Mouse (Mus musculus) kidney, adult 8-10 months (tissue): ENCODE measurements around the gene Thop1.
"Not testable (repeated sequence)": the region's sequence is repeated elsewhere in the genome, so short reads cannot be mapped to it uniquely, and the experiment has no call there.

ENCODE experiments used
- DNase-seq, 2 experiments: peaks; one replicate each; pipeline ENCODE4 v3.0.0; 2022

Gene Thop1

DNA sequence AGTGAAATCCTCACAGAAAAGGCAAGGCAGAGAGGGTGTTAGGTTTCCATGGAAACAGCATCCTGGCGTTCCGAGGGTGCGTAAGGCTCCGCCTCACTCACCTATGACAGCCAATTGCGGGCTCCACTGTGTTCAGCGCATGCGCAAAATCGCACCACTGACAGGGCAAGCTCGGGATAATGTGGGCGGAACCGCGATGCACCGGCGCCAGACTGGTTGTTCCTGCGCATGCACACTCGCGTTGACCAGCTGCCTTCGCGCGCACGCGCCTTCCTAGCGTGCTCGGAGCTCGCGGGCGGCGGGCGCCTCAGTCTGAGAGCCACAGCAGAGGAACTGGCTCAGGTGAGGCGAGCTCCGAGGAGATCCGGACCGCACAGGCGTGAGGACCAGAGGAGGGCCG lies at the start of gene Thop1:
Gene Thop1, plus strand, starts transcription at position 200 of the 400 bp plus-strand sequence.
- DNase-seq, result peak; percentile 97 to 98

DNA sequence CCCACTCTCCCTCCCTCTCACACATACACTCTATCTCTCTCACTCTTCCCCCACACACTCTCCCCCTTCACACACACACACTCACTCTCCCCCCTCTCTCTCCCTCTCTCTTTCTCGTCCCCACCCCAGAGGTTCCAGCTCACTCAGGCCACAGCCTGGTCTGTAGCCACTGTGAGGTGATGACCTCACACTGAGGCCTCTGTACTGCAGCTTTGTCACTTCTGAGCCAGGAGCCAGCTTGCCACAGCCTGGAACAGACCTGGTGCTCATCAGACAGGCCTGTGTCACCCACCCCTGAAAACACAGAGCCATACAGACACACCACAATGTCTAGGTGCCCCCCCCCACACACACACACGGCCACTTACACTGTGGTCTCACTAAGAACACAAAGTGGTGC lies 49.6 kb upstream of the Thop1 start:
- DNase-seq, result no peak

DNA sequence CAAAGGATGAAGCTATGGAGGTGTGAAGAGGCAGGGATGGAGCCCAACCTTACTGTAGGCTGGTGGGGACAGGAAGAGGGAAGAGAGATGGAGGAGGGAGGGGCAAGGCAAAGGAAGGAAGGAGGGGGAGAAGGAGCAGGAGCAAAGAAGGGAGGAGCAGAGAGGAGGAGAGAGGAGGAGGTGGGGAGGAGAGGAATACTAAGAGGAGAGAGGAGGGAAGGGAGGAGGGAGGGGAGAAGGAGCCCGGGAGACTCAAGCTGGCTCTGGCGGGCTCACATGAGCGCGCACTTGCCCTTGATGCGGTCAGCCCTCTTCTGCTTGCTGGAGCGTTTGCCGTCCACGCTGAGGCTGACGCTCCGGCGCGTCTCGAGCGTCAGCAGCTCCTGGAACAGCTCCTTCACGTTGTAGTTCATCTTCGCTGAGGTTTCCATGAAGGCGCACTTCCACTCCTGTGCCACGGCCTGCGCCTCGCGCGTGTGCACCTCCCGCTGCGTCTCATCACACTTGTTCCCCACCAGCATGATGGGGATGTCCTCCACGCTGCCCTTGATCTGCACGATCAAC lies 48.2 kb upstream of the Thop1 start:
- no peak for DNase-seq

DNA sequence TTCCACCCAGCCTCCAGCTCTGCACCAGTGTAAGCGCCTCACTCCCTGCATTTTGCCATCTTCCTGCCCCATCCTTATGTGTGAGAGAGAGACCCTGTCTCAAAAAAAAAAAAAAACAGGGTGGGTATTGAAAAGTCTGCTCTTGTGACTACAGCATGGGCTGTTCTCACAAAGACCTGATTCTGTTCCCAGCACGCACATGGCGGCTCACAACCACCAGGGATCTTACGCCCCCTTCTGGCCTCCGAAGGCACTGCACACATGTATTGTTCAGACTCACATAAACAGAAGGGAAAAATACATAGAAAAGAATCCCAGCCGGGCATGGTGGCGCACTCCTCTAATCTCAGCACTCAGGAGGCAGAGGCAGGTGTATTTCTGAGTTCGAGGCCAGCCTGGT lies 47.1 kb upstream of the Thop1 start:
- no peak for DNase-seq

DNA sequence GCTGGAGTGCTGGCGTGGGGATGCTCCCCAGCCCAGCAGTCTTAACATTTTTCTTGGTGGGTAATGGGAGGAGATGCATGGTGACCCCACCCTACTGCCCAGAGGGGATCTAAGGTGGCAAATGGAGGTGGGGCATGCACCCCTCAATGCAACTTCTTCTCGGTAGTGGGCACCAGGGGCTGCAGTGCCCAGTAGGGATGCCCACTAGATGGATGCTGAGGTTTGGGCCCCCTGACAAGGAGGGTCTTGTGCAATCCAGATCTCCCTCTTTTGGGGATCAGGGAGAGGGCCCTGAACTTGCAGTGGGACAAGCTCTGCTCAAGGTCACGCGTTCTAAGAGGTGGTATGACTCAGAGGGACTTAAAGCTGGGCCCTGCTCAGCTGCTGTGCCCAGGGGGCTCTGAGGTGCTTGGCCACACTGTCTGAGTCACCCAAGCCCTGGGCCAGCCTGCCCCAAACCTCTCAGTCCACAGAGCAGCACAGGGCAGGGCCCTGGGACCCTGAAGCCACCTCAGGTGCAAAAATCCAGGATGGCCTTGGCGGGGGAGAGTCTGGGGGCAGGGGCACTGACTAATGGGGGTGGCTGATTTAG lies 45.4 kb upstream of the Thop1 start:
- no peak for DNase-seq

DNA sequence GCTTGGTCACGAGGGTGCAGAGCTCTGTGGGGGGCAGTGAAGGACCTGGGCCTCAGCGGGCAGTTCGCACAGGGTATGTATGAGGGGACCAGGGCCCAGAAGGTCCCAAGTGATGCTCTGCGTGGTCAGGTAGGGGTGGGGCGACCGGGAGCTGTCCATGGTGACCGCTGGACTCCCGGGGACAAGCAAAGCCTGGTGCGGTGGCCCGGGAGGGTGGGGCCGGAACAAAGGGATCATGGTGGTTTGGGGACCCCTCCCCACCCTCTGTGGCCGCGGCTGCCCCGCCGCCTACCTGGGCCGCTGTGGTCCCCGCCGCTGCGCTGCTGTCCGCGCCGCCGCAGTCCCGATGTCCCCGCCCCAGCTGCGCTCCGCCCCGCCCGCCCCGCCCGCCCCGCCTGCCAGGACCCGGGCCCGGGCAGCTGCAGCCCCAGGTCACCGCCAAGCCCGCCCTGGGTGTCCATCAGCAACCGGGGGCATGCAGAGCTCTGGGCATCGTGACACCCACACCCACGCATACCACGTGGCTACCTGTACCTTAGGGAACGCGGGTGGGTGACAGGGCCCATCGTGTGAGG lies 44.7 kb upstream of the Thop1 start:
- DNase-seq, result no peak

DNA sequence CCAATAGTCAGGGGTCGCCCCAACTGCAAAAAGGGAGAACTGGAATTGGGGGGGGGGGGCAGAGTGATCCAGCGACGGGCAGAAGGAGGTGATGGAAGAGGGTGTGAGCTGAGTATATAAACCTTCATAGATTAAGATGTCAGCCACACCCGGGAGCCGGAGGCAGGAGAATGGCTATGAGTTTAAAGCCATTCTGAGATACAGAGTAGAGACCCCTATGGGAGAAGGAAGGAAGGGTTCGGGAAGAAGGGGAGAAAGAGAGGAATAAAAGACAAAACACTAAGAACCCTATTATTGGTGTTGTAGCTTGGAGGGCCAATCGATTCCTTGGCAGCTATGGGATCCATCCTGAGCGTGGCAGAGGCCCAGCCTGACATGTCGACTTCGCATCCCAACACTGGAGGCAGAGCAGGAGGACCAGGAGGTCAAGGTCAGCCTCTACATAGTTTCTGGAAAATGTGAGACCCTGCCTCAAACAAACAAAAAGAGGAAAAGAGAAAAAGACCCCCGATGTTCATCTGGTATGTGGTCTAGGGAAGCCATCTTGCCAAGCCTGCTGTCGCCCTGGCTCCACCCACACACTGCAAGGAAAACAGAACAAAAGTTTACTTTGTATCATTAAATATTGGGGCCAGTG lies 44.1 kb upstream of the Thop1 start, which contains the start of gene Diras1:
Gene Diras1, minus strand, starts transcription at position 24 of the 637 bp plus-strand sequence.
- DNase-seq, result no peak

DNA sequence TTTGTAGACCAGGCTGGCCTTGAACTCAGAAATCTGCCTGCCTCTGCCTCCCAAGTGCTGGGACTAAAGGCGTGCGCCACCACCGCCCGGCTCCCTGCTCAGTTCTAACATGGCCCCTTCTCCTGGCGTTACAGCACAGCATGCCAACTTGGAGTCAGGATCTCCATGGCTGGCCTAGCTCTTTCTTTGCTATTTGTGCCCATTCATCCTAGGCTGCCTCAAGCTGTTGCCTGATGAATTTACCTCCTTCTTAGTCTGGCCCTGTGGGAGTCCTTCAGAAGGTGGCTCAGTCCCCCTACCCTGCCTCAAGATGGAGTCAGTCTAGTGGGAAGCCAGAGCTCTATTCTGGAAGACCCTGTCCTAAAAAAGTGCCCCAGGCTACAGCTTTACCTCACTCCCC lies 43.0 kb upstream of the Thop1 start:
- DNase-seq, result no peak

DNA sequence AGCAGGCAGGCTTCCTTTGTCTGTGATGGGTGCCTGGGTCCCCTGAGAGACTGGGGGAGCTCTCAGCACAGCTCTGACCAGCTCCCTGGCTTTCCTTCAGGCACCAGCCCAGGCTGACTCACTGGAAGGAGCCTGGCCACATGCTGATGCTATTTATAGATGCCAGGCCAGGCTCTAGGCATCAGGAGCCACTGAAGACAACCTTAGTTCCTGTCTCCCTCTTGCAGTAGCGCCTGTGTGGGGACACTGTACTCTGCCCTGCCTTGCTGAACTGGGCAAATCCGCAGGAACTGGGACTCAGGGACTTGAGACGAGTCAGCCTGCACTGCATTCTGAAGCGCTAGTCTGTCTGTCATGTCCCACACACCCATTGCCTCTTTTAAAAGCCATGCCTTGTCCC lies 42.5 kb upstream of the Thop1 start:
- DNase-seq, result no peak

DNA sequence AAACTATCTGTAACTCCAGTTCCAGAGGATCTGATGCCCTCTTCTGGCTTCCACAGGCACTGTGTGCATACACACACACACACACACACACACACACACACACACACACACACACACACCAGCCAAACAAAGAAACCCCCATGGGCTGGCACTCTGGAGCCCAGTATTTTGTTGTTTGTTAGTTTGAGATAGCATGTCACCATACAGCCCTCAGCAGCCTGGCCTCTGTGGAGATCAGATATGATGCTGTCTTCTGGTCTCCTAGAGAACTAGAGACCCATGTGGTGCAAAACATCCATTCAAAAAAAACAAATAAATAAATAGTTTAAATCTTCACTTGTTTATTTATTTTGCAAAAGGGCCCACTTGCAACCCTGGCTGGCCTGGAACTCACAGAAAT lies 41.6 kb upstream of the Thop1 start:
- no peak for DNase-seq

DNA sequence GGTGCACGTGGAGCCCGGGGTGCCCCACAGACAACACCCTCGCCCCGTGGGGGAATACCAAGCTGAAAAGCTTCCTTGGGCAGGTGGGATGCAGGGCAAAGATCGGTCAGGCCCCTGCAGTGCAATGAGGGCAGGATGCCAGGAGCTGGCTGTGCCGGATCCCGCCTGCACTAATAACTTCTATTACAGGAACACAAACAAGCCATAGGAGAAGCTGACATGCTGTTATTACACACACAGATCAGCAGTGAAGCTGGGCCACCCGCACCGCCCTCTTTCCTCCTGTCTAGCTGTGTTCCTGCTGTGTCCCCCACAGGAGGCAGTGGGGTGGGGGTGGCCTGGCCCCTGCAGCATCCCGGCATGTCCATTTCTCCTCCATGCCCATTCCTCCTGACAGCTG lies 40.8 kb upstream of the Thop1 start:
- no peak for DNase-seq

DNA sequence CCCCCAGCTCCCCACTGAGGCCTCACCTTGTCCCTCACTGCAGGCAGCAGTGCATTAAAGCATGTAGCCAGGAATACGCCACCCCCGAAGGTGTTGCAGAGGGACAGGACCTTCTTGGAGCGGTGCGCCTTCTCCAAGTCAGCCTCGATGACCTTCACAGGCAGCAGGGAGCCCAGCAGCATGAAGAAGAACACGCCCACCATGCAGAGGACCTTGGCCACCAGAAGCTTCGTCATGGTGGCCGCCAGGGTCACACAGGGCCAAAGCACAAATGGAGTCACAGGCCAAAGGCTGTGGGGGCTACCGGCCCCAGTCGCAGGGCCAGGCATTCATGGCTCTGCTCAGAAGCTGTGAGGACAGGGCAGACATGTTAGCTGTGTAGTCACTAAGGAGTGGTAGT lies 36.2 kb upstream of the Thop1 start:
- no peak for DNase-seq

DNA sequence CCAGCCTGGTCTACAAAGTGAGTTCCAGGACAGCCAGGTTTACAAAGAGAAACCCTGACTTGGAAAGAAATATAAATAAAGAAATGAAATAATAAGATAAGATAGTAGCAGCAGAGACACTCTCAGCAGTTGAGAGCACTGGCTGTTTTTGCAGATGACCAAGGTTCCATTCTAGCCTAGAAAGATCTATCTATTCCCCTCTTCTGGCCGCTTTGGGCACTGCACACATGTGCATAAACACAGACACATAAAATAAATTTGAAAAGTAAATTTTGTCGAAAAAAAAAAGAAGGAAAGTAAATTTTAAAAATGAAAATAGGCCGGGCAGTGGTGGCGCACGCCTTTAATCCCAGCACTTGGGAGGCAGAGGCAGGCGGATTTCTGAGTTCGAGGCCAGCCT lies 33.6 kb upstream of the Thop1 start:
- peak in 1 of 2 experiments; percentile 36 for DNase-seq

DNA sequence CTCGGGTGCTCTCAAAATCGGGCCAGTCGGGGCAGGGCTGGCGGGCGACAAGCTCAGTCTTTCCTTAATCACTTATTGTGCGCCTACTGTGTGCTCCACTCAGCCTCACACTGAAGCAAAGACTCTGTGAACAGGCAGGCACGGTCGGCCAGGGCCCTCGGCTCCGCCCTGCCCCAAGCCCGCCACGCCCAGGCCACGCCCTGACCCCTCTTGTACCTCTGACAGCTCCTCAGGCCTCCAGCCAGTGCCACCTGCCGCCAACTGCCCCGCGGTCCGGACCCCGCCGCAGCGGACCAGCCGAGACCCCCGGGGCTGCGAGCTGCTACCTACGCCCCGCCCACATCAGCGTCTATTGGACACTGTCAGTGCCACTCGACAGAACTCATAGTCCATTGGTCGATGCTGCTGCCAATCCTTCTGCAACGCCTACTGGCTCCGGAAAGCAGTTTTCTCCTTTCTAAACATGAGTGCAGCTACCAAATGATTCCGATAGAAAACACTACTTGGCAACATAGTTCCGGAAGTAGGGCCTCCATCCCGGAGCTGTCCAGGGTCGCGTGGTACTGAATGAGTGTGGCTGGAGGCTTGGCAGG lies 32.8 kb upstream of the Thop1 start, which contains the start of gene Slc39a3:
Gene Slc39a3, minus strand, starts transcription at position 439 of the 593 bp plus-strand sequence.
- peak; percentile 98 to 100 for DNase-seq

DNA sequence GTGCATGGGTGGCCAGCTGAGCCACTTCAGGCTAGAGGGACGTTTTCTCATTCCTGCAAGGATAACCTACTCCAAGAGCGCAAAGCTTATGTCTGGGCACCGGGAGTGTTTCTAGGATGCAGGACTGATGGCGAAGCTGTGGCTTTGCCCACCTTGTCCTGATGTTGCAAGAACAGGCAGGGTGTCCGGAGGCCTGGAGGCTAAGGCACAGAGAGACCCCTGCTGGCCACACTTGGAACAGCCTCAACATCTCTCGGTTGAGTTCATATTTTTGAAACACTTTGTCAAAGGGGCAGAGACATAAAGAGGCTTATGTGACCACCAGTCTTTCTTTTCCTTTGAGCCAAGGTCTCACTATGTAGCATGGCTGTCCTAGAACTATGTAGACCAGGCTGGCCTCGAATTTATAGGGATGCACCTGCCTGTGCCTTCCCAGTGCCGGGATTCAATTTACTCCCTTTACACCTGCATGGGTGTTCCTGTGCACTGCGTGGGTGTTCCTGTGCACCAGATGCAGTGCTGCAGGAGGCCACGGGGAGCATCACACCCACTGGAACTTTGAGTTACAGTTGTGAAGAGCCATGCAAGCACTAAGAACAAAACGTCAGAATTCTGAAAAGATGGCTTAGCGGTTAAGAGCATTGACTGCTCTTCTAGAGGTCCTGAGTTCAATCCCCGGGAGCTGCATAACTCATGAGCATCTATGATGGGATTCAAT lies 28.2 kb upstream of the Thop1 start:
- DNase-seq, result peak in 1 of 2 experiments; percentile 68

DNA sequence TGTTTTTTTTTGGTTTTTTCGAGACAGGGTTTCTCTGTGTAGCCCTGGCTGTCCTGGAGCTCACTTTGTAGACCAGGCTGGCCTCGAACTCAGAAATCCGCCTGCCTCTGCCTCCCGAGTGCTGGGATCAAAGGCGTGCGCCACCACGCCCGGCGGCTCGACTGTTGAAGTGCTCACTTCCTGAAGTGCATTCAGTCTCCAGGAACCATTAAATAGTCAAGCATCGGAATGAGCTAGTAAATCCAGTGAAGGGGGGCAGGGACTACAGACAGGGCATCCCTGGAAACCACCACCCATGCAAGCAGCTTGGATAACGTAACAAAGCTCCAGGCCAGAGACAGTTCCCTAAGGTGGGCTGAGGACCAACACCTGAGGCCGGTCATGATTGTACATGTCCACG lies 24.6 kb upstream of the Thop1 start:
- not testable (repeated sequence) for DNase-seq

DNA sequence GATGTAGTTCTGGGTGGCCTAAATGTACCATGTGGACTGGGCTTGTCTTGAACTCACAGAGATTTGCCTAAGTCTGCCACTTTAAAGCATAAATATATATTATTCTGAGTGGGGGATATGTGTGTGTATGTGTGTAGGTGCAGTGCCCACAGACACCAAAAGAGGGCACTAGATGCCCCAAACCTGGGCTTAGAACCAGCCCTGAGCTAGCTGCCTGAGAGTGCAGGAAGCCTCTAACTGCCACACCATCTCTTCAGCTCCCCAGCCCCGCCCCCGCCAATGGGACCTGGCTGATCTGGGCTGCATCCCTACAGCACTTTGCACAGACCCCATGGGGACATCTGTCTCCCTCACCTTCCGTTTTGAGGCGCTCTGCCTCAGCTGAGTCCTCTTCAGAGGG lies 19.2 kb upstream of the Thop1 start:
- peak in 1 of 2 experiments; percentile 20 for DNase-seq

DNA sequence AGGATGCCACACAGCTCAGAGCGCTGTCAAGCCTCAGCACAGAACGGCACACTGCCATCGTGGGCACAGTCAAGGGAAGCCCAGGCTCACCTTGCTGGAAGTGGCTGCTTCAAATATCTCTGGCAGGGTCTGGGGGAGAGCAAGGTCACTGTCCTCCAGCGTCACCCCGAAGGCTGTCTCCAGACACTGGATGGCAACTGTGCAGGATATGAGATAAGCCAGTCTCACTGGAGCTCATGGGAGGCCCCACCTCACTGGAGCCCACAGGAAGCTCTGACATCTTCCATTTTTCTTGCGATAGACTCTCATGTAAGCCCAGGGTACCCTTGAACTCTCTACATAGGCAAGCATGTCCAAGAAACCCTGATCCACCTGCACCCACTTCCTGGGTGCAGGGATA lies 18.7 kb upstream of the Thop1 start:
- no peak for DNase-seq

DNA sequence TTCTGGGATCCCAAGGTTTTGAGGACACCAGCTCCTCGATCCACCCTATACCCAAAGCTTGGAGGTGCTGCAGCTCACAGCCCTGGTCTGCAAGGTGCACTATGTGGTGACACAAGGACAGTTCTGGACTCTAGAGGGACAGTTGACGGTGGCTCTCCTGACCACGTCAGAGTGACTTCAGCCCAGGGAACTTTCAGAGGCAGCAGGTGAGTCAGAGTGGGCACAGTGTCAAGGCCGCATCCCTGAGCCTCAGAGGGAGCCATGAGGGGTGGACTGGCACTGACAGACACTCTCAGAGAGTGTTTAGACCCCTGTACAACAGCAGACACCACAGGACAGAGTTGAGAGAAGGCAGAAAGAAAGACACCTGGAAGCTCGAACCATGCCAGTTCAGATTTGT lies 17.3 kb upstream of the Thop1 start:
- DNase-seq, result no peak

DNA sequence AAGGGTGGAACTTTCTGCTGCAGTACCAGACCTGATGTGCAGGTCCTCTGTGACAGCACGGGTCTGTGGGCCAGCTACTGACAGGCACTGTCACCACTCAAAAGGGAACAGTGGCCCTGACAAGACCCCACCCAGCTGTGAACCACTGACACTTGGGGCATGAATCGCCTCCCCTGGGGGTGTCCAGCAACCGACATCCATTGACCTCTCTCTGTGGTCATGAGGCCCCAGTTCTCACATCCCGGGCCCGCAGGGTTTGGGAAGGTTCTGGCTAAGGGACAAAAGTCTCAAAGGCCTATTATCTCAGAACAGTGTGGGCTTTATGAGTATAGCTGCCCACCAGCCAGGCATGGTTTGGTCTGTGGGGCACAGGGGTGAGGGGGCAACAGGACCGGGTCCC lies 14.7 kb upstream of the Thop1 start:
- no peak for DNase-seq

DNA sequence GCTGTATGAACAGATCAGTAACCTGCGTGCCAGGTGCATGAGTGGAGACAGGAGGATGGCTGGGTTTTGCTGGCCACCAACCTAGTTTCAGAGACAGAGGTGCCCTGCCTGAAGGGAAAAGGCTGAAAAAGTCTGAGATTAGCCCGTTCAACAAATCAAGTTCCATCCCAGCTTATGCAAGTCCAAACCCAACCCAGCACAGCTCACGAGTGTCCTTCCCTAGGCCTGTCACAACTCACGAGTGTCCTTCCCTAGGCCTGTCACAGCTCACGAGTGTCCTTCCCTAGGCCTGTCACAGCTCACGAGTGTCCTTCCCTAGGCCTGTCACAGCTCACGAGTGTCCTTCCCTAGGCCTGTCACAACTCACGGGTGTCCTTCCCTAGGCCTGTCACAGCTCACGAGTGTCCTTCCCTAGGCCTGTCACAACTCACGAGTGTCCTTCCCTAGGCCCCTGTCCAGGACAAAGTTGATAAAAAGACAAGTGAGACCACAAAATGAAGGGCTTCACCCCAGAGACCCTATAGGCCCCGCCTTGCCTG lies 14.0 kb upstream of the Thop1 start:
- not testable (repeated sequence) for DNase-seq

DNA sequence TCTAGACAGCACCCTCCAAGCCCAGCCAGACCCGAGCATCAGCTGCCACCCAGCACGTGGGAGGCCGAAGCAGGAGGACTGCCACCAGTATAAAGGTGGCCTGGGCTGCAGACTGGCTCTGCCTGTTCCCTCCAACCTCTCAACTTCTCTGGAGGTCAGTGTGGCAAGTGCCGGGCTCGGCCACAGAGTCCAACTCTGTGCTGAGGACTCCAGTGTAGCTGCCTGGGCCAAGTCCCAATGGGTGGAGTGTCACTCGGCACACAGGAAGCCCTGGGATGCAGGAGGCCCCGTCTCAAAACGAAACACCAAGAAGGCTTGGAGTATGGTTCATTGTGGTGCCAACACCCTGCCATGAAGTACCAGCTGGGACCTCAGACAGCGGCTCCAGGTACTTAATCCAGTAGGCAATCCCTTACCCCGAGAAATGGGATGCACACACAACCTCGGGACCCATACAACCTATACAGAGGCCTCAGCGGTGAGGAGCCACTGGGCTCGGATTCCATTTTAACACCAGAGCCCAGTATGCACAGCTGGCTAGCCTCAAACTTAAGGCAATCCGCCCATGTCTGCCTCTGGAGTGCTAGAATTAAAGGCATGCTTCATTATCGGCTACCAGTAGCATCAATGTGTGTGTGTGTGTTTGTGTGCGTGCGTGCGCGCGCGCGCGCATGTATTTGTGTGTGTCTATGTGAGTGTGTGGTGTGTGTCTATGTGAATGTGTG lies 12.3 kb upstream of the Thop1 start:
- no peak for DNase-seq
